Mouse (Mus musculus): ENCODE results near the gene Grid2. TPM values are rescaled to one million over a fixed set of nuclear protein-coding genes. Genes with fewer than 3 reads are reported as not detected.

The Grid2 gene
- total RNA-seq, 2 experiments from 2014 or later = 15.2 to 17.7 TPM

DNA sequence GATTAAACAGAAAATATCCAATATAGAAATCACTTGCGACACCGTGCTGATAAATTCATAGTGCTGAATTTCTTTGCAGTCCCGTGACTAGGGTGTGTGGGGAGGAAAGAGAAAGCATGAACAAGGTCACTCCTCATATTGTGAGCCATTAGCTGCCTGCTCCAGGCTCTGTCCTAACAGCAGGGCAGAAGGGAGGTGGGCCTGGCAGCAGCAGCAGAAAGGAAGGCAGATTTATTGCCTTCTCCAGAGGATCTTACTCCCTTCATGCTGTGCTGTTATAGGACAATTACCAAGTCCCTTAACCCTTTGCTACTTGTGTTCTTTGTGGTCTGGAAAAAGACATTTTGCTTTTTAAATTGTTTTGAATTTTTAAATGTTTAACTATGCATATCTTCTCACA, 708.1 kb downstream of the Grid2 start:
- H3K27ac ChIP-seq = no peak overlapping the region
- no peak for DNase-seq (ENCODE audit: low spot score in 2 of 2)
- TF ChIP-seq CTCF (conservative IDR thresholded peaks at IDR 0.05) = no peak
- H3K4me3 ChIP-seq = no peak overlapping the region

DNA sequence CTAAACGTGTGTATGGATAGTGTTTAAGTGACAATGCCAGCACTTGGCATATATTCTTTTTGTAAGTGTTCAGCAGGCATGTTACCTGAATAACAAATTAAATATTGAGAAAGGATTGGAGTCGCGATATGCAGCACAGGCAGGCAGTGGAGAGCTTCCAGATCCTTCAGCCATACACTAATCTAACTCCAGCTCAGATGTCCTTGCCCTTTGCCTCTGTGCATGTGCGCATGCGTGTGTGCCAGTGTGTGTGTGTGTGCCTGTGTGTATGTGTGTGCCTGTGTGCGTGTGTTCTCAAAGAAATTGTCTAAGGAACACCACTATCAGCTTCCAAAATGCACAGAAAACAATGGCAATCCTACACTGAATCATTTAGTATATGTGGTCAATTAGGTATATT, 708.6 kb downstream of the Grid2 start:
- TF ChIP-seq CTCF (conservative IDR thresholded peaks at IDR 0.05) = no peak
- no peak for DNase-seq (ENCODE audit: low spot score in 2 of 2)
- H3K27ac ChIP-seq = no peak overlapping the region
- no peak overlapping the region for H3K4me3 ChIP-seq

DNA sequence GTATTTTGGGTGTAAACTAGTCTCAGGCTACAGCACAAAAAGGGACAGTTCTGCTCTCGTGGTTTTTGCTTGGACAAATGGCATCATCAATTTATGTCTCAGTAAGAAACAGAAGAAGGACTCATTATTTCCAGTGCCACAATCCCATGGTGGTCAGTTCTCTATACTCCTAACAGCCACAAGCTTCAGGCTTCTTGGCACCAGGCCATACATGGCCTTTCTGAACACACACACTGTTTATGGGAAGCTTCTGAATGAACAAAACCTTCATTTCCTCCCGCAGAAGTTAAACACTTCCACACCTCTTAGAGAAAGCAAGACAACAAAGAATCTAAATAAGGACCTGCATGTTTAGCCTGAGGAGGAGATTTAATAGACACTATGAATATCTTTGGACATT, 709.1 kb downstream of the Grid2 start:
- no peak overlapping the region for H3K27ac ChIP-seq
- TF ChIP-seq CTCF (conservative IDR thresholded peaks at IDR 0.05) = no peak
- no peak for DNase-seq (ENCODE audit: low spot score in 2 of 2)

DNA sequence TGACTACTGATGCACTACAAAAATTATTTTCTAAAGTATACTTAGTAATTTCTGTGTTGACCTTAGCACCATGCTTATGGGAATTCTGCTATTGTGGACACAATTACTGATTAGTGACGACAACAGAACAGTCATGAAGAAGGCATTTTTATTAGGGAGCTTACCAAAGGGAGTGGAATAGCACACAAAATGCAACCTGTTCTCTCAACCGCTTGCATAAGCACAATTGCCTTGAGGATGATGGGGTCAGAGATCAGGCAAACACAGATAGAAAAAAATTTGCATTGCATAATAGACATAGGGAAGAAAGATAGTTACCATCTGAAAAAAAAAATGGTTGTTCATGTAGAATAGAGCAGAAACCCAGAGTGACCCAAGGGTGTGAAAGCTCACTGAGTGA, 790.4 kb downstream of the Grid2 start:
- no peak for TF ChIP-seq CTCF (conservative IDR thresholded peaks at IDR 0.05)

More for the DNA sequence above, 709.1 kb downstream of the Grid2 start:
- no peak overlapping the region for H3K4me3 ChIP-seq

DNA sequence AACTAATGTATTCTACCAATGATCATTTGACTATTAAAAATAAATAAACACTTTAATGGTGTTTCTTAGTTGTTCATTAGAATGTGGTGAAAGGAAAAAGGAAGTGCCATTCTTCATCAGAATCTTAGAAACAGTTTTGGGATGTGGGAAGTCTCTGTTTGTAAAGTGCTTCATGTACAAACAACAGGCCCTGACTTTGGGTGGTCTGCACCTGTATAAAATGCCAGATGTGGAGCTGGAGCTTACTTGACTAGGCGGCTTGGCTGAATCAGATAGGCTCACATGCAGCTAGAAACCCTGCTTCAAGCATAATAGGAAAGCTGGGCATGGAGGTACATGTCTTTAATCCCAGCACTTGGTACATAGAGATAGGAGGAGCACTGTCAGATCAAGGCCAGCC, 791.1 kb downstream of the Grid2 start:
- Histone ChIP-seq H3K4me3 (no peak overlapping the region), H3K27ac (no peak overlapping the region)
- DNase-seq (ENCODE audit: low spot score in 2 of 2) = no peak
- no peak for TF ChIP-seq CTCF (conservative IDR thresholded peaks at IDR 0.05)

More for the DNA sequence above, 790.4 kb downstream of the Grid2 start:
- DNase-seq (ENCODE audit: low spot score in 2 of 2) = no peak
- no peak overlapping the region for H3K4me3 ChIP-seq
- no peak overlapping the region for H3K27ac ChIP-seq

GRCm38 (mm10) chr6:64047950-64048349, 792.3 kb downstream of the Grid2 start:
- Histone ChIP-seq H3K4me3 (no peak overlapping the region), H3K27ac (no peak overlapping the region)
- TF ChIP-seq CTCF (conservative IDR thresholded peaks at IDR 0.05) = no peak
- no peak for DNase-seq (ENCODE audit: low spot score in 2 of 2)

DNA sequence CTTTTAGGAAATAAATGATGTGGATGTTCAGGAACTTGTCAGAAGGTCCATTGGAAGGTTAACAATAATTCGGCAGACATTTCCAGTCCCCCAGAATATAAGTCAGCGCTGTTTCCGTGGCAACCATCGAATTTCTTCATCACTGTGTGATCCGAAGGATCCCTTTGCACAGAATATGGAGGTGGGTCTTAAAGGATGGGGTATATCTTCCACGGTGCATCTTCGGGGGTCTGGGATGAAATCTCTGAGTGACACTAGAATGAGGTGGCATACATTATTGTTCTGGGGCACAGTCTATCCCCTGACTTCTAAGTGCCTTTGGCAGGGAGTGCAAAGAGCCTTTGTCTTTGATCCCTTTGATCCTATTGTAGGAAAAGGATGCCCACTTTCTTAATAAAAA, 808.2 kb downstream of the Grid2 start:
- no peak overlapping the region for H3K4me3 ChIP-seq
- H3K27ac ChIP-seq = no peak overlapping the region
- no peak for TF ChIP-seq CTCF (conservative IDR thresholded peaks at IDR 0.05)
- no peak for DNase-seq (ENCODE audit: low spot score in 2 of 2)

- TF ChIP-seq CTCF (conservative IDR thresholded peaks at IDR 0.05) = no peak
- H3K4me3 ChIP-seq = no peak overlapping the region
- DNase-seq (ENCODE audit: low spot score in 2 of 2) = no peak
- no peak overlapping the region for H3K27ac ChIP-seq
Measured at GRCm38 (mm10) chr6:64064704-64065103, 809.0 kb downstream of the Grid2 start.

DNA sequence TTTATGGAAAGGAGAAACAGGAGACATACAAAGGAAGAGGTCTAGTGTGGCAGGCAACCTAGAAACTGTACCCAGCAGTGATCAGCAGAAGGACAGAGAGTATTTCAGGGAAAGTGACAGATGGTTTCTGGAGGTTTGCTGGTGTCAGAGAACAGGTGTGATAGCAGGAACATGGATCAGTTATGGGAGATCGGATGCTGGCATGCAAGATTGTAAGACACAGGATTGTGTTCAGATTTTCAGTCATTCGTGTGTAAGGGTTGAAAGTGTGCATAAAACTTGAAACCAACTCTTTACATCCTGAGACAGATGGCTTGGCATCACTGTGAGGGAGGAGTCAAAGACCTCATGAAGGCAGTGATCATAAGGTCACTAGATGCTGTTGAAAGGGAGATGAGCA, 817.7 kb downstream of the Grid2 start:
- no peak for DNase-seq (ENCODE audit: low spot score in 2 of 2)
- no peak for TF ChIP-seq CTCF (conservative IDR thresholded peaks at IDR 0.05)
- Histone ChIP-seq H3K27ac (no peak overlapping the region), H3K4me3 (no peak overlapping the region)

DNA sequence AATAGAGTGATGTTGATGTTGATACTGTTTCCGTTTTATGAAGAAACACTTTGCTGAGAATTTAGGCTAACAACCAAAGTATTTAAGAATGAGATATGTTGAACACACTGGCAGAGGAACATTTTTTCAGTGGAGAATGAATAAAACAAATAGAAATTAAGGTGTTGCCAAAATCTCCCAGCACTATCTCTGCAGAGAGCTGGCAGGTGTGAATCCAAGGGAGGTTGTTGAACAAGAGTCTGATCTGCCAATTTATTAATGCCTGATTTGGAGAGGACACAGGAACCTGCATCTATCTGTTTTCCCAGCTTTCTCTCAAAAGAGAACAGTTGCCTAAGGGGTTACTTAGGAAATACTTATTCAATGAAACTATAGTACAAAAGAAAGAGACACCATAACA, 822.2 kb downstream of the Grid2 start:
- no peak for TF ChIP-seq CTCF (conservative IDR thresholded peaks at IDR 0.05)
- DNase-seq (ENCODE audit: low spot score in 2 of 2) = no peak
- no peak overlapping the region for H3K27ac ChIP-seq
- no peak overlapping the region for H3K4me3 ChIP-seq

DNA sequence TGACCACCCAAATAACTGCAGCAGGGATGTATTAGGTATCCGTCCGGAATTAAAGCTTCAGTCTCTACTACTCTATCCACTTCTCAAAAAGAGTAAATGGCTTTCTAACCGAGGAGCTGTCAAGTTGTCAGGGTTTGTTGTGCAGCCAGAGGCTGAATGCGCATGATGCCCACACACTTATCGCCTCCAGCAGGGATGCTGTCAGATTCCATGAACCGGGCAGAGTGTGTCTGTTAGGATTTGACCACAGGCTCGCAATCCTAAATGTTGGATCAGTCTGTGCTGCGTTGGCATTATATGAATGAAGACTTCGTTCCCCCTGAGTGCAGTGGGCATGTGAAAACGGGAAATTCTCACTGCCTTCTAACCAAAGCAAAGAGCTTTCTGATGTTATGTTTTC, 843.0 kb downstream of the Grid2 start:
- no peak for TF ChIP-seq CTCF (conservative IDR thresholded peaks at IDR 0.05)
- Histone ChIP-seq H3K27ac (no peak overlapping the region; the same call in 1 of the 2 replicates), H3K4me3 (peak overlapping the region; percentile 47)
- no peak for DNase-seq (ENCODE audit: low spot score in 2 of 2)

- no peak for TF ChIP-seq CTCF (conservative IDR thresholded peaks at IDR 0.05)
- DNase-seq (ENCODE audit: low spot score in 2 of 2) = no peak
- Histone ChIP-seq H3K27ac (no peak overlapping the region), H3K4me3 (no peak overlapping the region)
Measured at GRCm38 (mm10) chr6:64114594-64114993, 858.9 kb downstream of the Grid2 start.

- no peak for TF ChIP-seq CTCF (conservative IDR thresholded peaks at IDR 0.05)
- H3K4me3 ChIP-seq = no peak overlapping the region
- DNase-seq (ENCODE audit: low spot score in 2 of 2) = no peak
Measured at GRCm38 (mm10) chr6:64136275-64136674, 880.6 kb downstream of the Grid2 start.

GRCm38 (mm10) chr6:64148613-64149012, 892.9 kb downstream of the Grid2 start:
- no peak for TF ChIP-seq CTCF (conservative IDR thresholded peaks at IDR 0.05)
- no peak for DNase-seq (ENCODE audit: low spot score in 2 of 2)
- no peak overlapping the region for H3K4me3 ChIP-seq
- H3K27ac ChIP-seq = no peak overlapping the region

More at GRCm38 (mm10) chr6:64136275-64136674, 880.6 kb downstream of the Grid2 start:
- H3K27ac ChIP-seq = no peak overlapping the region
